Mouse (Mus musculus) embryonic fibroblast, embryonic 13.5 days (primary cell): ENCODE results near the gene Rgl1. TPM values are rescaled to one million over a fixed set of nuclear protein-coding genes. Genes with fewer than 3 reads are reported as not detected.
"Not testable (repeated sequence)": the region's sequence is repeated elsewhere in the genome, so short reads cannot be mapped to it uniquely, and the experiment has no call there.

Experiments
- H3K27ac ChIP-seq: 2 replicates; pipeline ENCODE4 v1.5.1; 2012; ENCODE audit warnings: low read length, control low read depth, inconsistent platforms; ENCODE audit not compliant: insufficient read depth
- H3K4me1 ChIP-seq: 2 replicates; pipeline ENCODE4 v1.6.1; 2011; ENCODE audit warnings: low read length; ENCODE audit not compliant: control insufficient read depth, insufficient read depth
- H3K4me3 ChIP-seq: 2 replicates; pipeline ENCODE4 v1.5.1; 2011; ENCODE audit warnings: mild to moderate bottlenecking, control low read depth, low read length; ENCODE audit not compliant: insufficient read depth
- CTCF ChIP-seq: IDR thresholded peaks from 2 replicates; pipeline ENCODE4 v1.5.1; 2011; ENCODE audit warnings: mild to moderate bottlenecking, control low read depth, low read length, moderate library complexity, borderline replicate concordance; ENCODE audit not compliant: insufficient read depth
- POLR2A ChIP-seq: IDR thresholded peaks from 2 replicates; pipeline ENCODE4 v1.6.1; 2011; ENCODE audit warnings: low read depth, mild to moderate bottlenecking, control low read depth, low read length, moderate library complexity
- polyA plus RNA-seq: library from polyadenylated mRNA; stranded (reverse); fragments of >200 nt; gene quantifications from 2 replicates; pipeline ENCODE4 v1.2.4, GENCODE M21; 2011; ENCODE audit warnings: low read depth; ENCODE audit not compliant: missing spikeins, insufficient read length

Gene Rgl1
- polyA plus RNA-seq, 1 experiment, result 53.6 TPM

- no peak for TF ChIP-seq CTCF
- Histone ChIP-seq H3K27ac (no peak overlapping the region), H3K4me1 (no peaks in the 10 kb centered on the region), H3K4me3 (no peak overlapping the region)
Observed at GRCm38 (mm10) chr1:152786953-152787352, 20.8 kb upstream of the Rgl1 start.

GRCm38 (mm10) chr1:152785446-152785845, 19.3 kb upstream of the Rgl1 start:
- not testable (repeated sequence) for H3K27ac ChIP-seq, H3K4me3 ChIP-seq, H3K4me1 ChIP-seq

- no peak overlapping the region for H3K4me3 ChIP-seq
Observed at GRCm38 (mm10) chr1:152784620-152785019, 18.5 kb upstream of the Rgl1 start.

GRCm38 (mm10) chr1:152779071-152779737, 13.1 kb upstream of the Rgl1 start:
- TF ChIP-seq POLR2A (no peak), CTCF (peak; percentile 62)
- H3K27ac ChIP-seq, result no peak overlapping the region
- no peaks in the 10 kb centered on the region for H3K4me1 ChIP-seq
- H3K4me3 ChIP-seq, result no peak overlapping the region

More at GRCm38 (mm10) chr1:152784620-152785019, 18.5 kb upstream of the Rgl1 start:
- Histone ChIP-seq H3K4me1 (no peaks in the 10 kb centered on the region), H3K27ac (no peak overlapping the region)
- TF ChIP-seq CTCF, result no peak
- no peak for TF ChIP-seq POLR2A

GRCm38 (mm10) chr1:152774601-152775000, 8.4 kb upstream of the Rgl1 start:
- H3K4me3 ChIP-seq, H3K27ac ChIP-seq, H3K4me1 ChIP-seq: not testable (repeated sequence)

GRCm38 (mm10) chr1:152771016-152771415, 4.9 kb upstream of the Rgl1 start:
- H3K27ac ChIP-seq, result no peak overlapping the region
- H3K4me1 ChIP-seq, result peaks cover 5% of the 10 kb centered on the region
- H3K4me3 ChIP-seq, result no peak overlapping the region
- peak; percentile 13; the same call in 1 of the 2 replicates for TF ChIP-seq POLR2A
- no peak for TF ChIP-seq CTCF

GRCm38 (mm10) chr1:152767749-152768488, 1.8 kb upstream of the Rgl1 start:
- TF ChIP-seq CTCF (no peak), POLR2A (peak; percentile 58)
- peaks cover 7% of the 10 kb centered on the region for H3K4me1 ChIP-seq
- no peak overlapping the region for H3K27ac ChIP-seq
- 0 out of 2 replicates have a peak overlapping the region, but pooled peaks have one; percentile 9 for H3K4me3 ChIP-seq

GRCm38 (mm10) chr1:152766804-152767748, 925 bp upstream of the Rgl1 start:
- Histone ChIP-seq H3K4me3 (peak overlapping the region; percentile 90), H3K4me1 (peaks cover 7% of the 10 kb centered on the region), H3K27ac (peak overlapping the region; percentile 57)
- no peak for TF ChIP-seq CTCF
- TF ChIP-seq POLR2A, result no peak

GRCm38 (mm10) chr1:152761791-152762190, 4.4 kb downstream of the Rgl1 start:
- peaks cover 4% of the 10 kb centered on the region; the same call in 1 of the 2 replicates for H3K4me1 ChIP-seq
- no peak overlapping the region for H3K4me3 ChIP-seq
- TF ChIP-seq CTCF (no peak), POLR2A (no peak)
- no peak overlapping the region for H3K27ac ChIP-seq
